Mouse (Mus musculus) telencephalon, adult 2 months (tissue): ENCODE measurements around the gene Mier2.

ENCODE experiments used
- DNase-seq: peaks from one replicate; pipeline ENCODE4 v3.0.0-alpha.2; 2011; ENCODE audit warnings: low read depth, low spot score

The Mier2 gene

DNA sequence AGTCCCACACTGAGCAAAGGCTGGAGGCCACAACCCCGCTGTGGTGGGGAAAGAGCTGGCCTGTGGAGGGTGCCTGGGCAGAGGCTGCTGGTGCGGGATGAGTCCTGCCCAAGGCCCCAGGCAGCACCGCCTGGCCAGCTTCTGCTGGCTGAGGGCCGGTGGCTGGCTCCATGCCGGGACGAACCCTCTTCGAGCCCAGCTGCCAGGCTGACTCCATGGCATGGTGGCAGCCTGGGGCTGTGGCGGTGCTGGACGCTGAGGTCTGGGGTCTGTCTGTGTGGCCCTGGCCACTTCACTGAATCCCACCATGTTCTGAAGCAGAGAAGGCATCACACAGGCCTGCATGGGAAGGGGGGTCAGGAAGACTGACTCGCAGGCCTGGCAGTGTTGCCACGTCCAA is 14.3 kb downstream of the Mier2 start:
- DNase-seq = no peak

DNA sequence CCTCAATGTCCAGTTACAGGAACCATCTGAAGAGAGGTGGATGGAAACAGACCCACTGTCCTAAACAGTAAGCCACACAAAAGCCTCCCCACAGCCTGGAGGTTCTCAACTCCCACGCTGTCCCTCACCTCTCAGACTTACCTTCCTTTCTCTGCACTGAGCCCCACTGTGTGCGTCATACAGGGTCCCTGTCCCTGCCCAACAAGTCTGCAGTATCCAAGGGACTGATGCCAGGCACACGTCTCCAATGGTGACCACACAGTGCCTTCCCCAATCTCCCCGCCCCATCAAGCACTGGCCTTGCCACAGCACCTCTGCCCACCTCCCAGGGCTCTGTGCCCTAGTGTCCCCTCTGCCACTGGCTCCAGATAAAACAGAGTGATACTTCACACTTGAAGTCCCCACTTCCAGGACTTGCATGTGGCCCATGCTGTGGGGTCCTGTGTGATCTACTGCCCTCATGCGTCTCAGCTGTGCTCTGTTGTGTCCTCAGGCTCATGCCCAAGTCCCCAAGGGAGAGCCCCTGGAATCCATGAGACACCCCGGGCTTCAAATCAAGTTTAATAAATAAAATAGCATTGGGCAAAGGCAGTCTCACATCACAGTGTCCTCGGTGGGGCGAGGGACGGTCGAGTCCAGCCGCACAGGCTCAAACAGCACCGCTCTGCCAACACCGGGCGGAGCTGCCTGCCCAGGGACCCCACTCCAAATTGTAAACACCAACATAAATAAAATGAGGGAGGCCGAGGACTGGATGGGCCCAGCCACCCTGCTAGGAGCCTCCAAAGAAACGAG is 15.1 kb downstream of the Mier2 start:
- DNase-seq = no peak

DNA sequence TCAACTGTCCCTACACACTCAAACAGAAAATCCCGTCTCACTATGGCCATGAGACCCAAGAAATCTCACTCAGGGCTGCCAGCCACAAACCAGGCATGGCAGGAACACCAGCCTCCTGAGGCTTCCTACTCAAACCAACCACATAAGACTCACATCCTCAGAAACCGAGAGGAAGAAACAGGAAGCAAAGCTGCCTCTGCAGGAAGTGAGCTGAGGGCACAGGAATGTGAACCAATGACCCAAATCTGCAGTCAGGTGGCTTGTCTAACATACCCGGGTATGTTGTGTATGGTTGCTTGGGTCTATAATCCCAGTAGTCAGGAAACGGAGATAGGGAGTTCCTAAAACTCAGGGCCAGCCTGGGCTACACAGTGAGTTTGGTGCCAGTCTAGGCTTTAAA is 16.1 kb downstream of the Mier2 start:
- no peak for DNase-seq

GRCm38 (mm10) chr10:79538323-79538722 is 16.7 kb downstream of the Mier2 start:
- peak; percentile 17 for DNase-seq

GRCm38 (mm10) chr10:79537781-79538180 is 17.2 kb downstream of the Mier2 start:
- DNase-seq = no peak

DNA sequence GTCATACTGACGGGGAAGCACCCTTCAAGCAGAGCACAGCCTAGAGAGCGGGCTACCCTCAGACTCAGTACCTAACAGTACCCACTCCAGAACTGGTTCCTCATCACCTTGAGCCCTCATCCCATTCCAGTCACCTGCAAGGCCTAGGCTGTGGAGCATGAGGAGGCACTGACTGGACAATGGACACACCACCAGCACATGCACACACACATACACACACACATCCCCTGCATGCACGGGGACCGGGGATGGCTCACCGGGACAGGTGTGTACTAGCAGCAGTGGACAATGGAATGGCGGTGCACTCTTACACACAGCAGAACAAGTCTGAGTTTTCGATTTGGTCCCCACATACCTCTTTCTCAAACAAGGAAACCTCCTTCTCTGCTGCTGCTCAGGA is 17.7 kb downstream of the Mier2 start:
- no peak for DNase-seq

DNA sequence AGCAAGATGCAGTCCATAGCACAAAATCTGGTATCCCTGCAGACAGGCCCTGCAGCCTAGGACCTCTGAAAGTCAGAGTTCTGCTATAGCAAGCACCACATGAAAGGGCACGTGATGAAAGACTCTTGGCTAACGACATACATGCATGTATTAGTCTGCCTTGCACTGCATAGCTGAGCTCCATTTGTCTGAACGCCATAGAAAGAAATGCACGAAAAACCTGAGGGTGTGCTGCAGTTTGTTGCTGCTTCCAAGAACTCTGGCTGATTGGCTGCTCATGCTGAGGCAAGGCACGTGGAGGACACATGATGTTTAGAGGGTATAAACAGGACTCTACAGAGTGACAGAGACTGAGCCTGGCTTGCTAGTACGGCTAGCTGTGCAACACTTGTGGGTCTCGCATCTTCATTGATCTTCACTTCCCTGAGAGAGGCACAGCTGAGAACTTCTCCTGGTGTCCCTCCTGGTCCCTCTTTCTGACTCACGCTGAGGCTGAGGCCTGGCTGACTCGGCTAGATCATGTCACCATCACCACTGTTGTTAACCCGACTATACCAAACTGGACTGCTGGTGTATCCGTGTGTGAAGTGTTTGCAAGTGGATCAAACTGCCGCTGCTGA is 18.4 kb downstream of the Mier2 start:
- no peak for DNase-seq

- no peak for DNase-seq
Observed at GRCm38 (mm10) chr10:79535431-79535830, 19.6 kb downstream of the Mier2 start.

DNA sequence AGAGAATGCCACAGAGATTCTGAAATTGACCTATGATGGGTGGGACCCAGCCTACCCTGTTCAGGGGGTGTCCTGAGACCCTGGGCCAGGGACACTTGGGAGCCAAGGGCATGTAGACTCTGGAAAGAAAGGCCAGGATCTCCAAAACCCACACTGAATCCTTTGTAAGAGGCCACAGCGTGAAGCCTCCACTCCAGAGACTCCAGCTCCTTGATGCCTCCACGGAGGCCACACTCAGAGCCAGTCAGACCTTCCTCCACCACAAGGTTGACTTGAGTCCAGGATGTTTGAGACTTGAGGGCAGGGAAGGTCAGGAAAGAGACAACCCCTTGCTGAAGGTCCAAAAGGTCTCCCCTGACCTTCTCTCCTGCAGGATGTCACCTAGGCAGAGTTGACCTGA is 20.6 kb downstream of the Mier2 start:
- no peak for DNase-seq

DNA sequence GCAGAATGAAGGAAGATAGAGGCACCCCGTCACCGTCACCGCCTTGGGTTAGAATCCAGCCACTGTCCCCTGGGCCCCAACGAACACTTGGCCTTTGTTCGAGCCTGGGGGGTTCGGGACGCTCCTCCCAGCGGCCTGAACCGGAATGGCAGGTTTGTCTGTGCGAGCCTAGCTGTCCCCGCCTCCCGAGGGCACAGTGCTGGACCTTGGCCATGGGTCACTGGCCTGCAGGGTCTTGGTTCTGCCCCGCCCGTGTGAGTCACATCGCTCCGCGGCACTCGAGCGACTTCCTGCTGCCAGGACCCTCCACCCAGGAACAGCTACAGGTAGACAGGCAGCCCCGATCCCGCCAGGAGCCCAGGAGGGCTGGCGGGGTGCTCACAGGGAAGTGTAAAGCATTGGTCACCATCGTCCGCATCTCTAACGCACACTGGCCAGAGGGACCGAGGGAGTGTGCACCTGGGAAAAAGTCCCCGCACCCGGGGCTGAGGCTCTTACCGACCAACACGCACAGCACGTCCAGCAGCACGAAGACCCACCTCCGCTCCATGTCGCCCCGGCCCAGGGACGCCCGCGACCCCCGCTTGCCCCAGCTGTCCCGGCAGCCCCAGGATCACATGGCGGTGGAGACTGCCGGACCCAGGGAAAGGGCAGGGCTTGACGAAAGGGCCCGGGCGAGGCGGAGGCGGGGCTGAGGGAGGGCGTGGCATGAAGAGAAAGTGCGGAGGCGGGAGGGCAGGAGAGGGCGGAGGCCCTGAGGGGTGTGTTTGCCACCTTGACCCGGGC is 21.7 kb downstream of the Mier2 start, which contains the start of gene Plpp2:
Gene Plpp2 (minus strand): TSS at position 671 of the 786 bp plus-strand sequence.
- no peak for DNase-seq

GRCm38 (mm10) chr10:79532678-79533077 is 22.3 kb downstream of the Mier2 start:
- DNase-seq = no peak

DNA sequence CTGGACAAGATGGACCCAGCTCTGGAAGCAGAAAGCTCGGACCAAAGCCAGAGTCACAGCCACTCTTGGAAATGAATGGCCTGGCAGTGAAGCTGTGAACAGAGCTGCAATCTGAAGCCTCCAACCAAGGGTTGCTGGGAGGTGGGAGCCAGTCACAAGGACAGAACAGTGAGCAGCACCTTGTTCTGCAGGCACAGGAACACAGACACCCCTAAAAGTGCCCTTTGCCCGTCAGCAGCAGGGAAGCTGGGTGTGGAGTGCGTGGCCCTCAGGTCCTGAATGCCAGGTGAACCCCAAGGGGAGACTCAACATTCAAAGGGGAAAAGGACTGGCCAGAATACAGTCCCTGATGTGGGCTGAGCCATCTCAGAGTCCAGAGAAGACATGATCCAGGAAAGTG is 23.4 kb downstream of the Mier2 start:
- DNase-seq = no peak

GRCm38 (mm10) chr10:79530721-79531120 is 24.3 kb downstream of the Mier2 start:
- DNase-seq = no peak

DNA sequence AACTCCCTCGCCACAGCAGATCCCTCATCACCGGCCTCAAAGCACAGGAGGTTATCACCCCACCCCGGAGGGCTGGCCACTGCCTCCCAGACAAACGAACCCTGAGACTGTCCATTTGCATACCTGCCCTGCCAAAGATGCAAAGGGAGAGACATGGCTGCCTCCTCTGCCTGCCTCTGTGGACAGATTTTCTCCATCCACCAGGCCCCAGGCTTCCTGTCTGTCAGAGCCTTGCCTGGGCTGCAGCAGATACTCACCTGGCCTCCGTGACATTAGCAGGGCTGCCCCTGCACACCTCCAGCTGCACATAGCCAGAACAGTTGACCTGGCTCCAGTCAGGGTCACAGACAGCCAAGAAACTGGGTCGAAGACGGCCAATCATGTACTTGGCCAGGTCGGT is 24.8 kb downstream of the Mier2 start:
- DNase-seq = no peak

DNA sequence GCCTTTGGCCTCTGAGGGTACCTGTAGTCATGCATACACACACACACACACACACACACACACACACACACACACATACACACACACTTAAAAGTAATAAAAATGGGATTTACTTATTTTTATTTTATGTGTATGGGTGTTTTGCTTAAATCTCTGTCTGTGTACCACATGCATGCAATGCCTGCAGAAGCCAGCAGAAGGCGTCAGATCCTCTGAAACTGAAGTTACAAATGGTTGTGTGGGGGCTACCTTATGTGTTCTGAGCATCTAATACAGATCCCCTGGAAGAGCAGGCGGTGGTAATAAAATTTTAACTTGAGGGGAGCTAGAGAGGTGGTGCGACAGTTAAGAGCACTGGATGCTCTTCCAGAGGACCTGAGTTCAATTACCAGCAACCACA is 26.9 kb downstream of the Mier2 start:
- DNase-seq = no peak

GRCm38 (mm10) chr10:79527453-79527845 is 27.6 kb downstream of the Mier2 start:
- no peak for DNase-seq

DNA sequence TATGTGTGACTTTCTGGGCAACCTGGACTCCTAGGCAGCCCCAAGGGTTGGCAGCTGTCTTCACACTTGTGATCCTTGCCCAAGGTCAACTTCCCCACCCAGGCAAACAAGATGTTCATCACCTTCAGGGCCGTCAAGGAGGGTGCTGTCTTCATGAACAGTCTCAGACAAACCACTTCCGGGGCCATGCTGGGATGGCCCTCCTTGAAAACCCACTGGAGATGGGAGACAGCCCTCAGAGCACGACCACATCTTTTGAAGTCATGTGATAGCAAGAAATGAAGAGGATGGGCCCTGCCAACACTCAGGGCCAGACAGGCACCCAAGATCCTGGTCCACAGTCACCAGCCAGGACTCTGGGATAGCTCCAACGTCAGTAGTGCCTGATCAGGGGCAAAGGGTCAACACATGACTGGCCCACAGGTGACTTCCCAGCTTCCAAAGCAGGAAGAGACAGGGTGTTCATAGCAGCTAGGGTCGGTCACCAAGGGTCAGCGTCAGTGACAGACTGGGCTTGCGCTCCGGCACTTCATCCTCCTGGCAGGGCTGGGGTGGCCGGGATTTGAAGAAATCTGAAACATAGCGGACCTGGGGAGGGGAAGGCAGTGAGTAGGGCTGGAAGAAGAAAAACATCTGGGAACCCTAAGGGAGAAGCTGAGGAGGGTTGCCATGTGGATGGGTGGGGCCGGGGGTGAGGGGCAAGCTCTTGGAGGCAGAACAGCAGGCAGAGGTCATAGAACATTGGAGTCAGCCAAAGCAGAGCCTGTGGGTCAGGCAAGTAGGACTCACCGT is 28.1 kb downstream of the Mier2 start:
- DNase-seq = no peak

GRCm38 (mm10) chr10:79525456-79526325 is 29.3 kb downstream of the Mier2 start:
- DNase-seq = no peak

GRCm38 (mm10) chr10:79524433-79524832 is 30.6 kb downstream of the Mier2 start:
- no peak for DNase-seq

DNA sequence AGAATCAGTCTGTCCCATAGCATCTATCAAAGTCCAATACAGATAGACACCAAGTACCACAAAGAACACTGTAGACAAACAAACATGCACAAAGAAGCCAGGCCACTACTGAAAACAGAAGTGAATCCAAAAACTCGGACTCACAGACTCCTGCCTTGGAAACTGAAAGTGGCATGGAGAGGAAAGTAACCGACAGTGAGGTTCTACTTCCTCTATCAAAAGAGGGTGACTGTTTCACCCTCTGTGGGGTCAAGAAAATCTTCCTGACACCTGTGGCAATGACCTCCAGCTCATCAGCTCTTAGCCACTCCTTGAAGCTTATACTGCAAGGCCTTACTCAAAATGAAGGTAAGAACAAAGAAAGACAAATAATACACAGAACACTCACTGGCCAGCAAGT is 48.3 kb downstream of the Mier2 start:
- no peak for DNase-seq
